Mouse (Mus musculus) common myeloid progenitor, adult 5-6 weeks (primary cell): ENCODE results near the gene Gpr152. TPM values are rescaled to one million over a fixed set of nuclear protein-coding genes. Genes with fewer than 3 reads are reported as not detected.

Experiments
- ATAC-seq: replicated peaks from 2 replicates; pipeline ENCODE4 v1.8.0; 2016; ENCODE audit warnings: low read depth, mild to moderate bottlenecking, moderate TSS enrichment, inconsistent platforms; ENCODE audit not compliant: poor library complexity, severe bottlenecking
- total RNA-seq: library from RNA; stranded (forward); fragments of 200-1000, 187-1606 nt; gene quantifications from 2 replicates; pipeline ENCODE4 v1.2.3, GENCODE M21; 2017

The Gpr152 gene
- total RNA-seq, 1 experiment from 2014 or later, result not detected

GRCm38 (mm10) chr19:4148819-4149218, 9.2 kb downstream of the Gpr152 start:
- no peak for ATAC-seq

GRCm38 (mm10) chr19:4149283-4149682, 9.7 kb downstream of the Gpr152 start:
- no peak for ATAC-seq

- ATAC-seq, result no peak
These were observed 10.3 kb downstream of the Gpr152 start for GRCm38 (mm10) chr19:4149764-4150461.

- ATAC-seq, result no peak
These were observed 11.2 kb downstream of the Gpr152 start for GRCm38 (mm10) chr19:4150567-4151487.

- no peak for ATAC-seq
These were observed 11.9 kb downstream of the Gpr152 start for GRCm38 (mm10) chr19:4151488-4151860.

- no peak for ATAC-seq
These were observed 12.3 kb downstream of the Gpr152 start for GRCm38 (mm10) chr19:4151898-4152297.

- ATAC-seq, result no peak
These were observed 13.1 kb downstream of the Gpr152 start for GRCm38 (mm10) chr19:4152445-4153231.

GRCm38 (mm10) chr19:4153232-4153654, 13.7 kb downstream of the Gpr152 start, which contains the start of gene Ptprcap:
Ptprcap (plus strand) TSS chr19:4153604.
- ATAC-seq, result no peak

- peak; percentile 71 for ATAC-seq
These were observed 15.0 kb downstream of the Gpr152 start for GRCm38 (mm10) chr19:4154437-4155222.

GRCm38 (mm10) chr19:4155223-4156072, 15.9 kb downstream of the Gpr152 start:
- no peak for ATAC-seq

GRCm38 (mm10) chr19:4156073-4156579, 16.5 kb downstream of the Gpr152 start:
- no peak for ATAC-seq

GRCm38 (mm10) chr19:4156771-4157170, 17.2 kb downstream of the Gpr152 start:
- no peak for ATAC-seq

- no peak for ATAC-seq
These were observed 19.5 kb downstream of the Gpr152 start for GRCm38 (mm10) chr19:4159049-4159448.

- peak; percentile 94 for ATAC-seq
These were observed 23.3 kb downstream of the Gpr152 start, which contains the start of gene Rps6kb2 for GRCm38 (mm10) chr19:4162646-4163542. Rps6kb2 (minus strand) TSS chr19:4163354.

- ATAC-seq, result no peak
These were observed 23.9 kb downstream of the Gpr152 start for GRCm38 (mm10) chr19:4163543-4163887.

- no peak for ATAC-seq
These were observed 24.5 kb downstream of the Gpr152 start for GRCm38 (mm10) chr19:4164100-4164499.

GRCm38 (mm10) chr19:4164721-4165120, 25.1 kb downstream of the Gpr152 start:
- no peak for ATAC-seq
